Mouse (Mus musculus) adrenal gland, postnatal 14 days (tissue): ENCODE measurements around the gene Slk. TPM values are rescaled to one million over a fixed set of nuclear protein-coding genes. Genes with fewer than 3 reads are reported as not detected.
"Not testable (repeated sequence)": the region's sequence is repeated elsewhere in the genome, so short reads cannot be mapped to it uniquely, and the experiment has no call there.

Experiments used
- DNase-seq: peaks from one replicate; pipeline ENCODE4 v3.0.0; 2021; ENCODE audit warnings: mixed read lengths
- total RNA-seq: library from RNA; stranded (reverse); gene quantifications from 2 replicates; pipeline ENCODE4 v1.2.3, GENCODE M21; 2021

Gene Slk
- total RNA-seq, 1 experiment from 2014 or later: 49.7 TPM

- DNase-seq: no peak
Measured at GRCm38 (mm10) chr19:47570042-47570441, 9.4 kb upstream of the Slk start.

GRCm38 (mm10) chr19:47571981-47572380 is 7.5 kb upstream of the Slk start:
- DNase-seq: not testable (repeated sequence)

GRCm38 (mm10) chr19:47573718-47574117 is 5.8 kb upstream of the Slk start:
- DNase-seq: no peak

GRCm38 (mm10) chr19:47578581-47579224 is 775 bp upstream of the Slk start:
- no peak for DNase-seq

- peak; percentile 61 for DNase-seq
Measured at GRCm38 (mm10) chr19:47579788-47580631, 532 bp downstream of the Slk start.

- no peak for DNase-seq
Measured at GRCm38 (mm10) chr19:47585772-47586171, 6.3 kb downstream of the Slk start.

GRCm38 (mm10) chr19:47587009-47587408 is 7.5 kb downstream of the Slk start:
- DNase-seq: no peak

- DNase-seq: no peak
Measured at GRCm38 (mm10) chr19:47608513-47608912, 29.0 kb downstream of the Slk start.

GRCm38 (mm10) chr19:47613442-47613841 is 34.0 kb downstream of the Slk start:
- DNase-seq: no peak

GRCm38 (mm10) chr19:47621478-47621877 is 42.0 kb downstream of the Slk start:
- no peak for DNase-seq

- DNase-seq: no peak
Measured at GRCm38 (mm10) chr19:47624940-47625711, 45.6 kb downstream of the Slk start.

GRCm38 (mm10) chr19:47627450-47627849 is 48.0 kb downstream of the Slk start:
- DNase-seq: no peak

- DNase-seq: no peak
Measured at GRCm38 (mm10) chr19:47629068-47629467, 49.6 kb downstream of the Slk start.

GRCm38 (mm10) chr19:47630381-47630780 is 50.9 kb downstream of the Slk start:
- no peak for DNase-seq

GRCm38 (mm10) chr19:47631799-47632198 is 52.3 kb downstream of the Slk start:
- no peak for DNase-seq

GRCm38 (mm10) chr19:47635380-47635779 is 55.9 kb downstream of the Slk start:
- no peak for DNase-seq

- DNase-seq: no peak
Measured at GRCm38 (mm10) chr19:47643910-47644309, 64.4 kb downstream of the Slk start.

GRCm38 (mm10) chr19:47645583-47645982 is 66.1 kb downstream of the Slk start:
- DNase-seq: no peak

- no peak for DNase-seq
Measured at GRCm38 (mm10) chr19:47646508-47647120, 67.1 kb downstream of the Slk start.

- no peak for DNase-seq
Measured at GRCm38 (mm10) chr19:47649071-47649470, 69.6 kb downstream of the Slk start.

- no peak for DNase-seq
Measured at GRCm38 (mm10) chr19:47650366-47651159, 71.1 kb downstream of the Slk start.

- DNase-seq: no peak
Measured at GRCm38 (mm10) chr19:47651160-47651480, 71.6 kb downstream of the Slk start.
